Mouse (Mus musculus): Measurements from ENCODE around the gene Tubb2a. TPM values are rescaled to one million over a fixed set of nuclear protein-coding genes. Genes with fewer than 3 reads are reported as not detected.

Gene Tubb2a
- polyA plus RNA-seq, 1 experiment from 2014 or later: 403 TPM

DNA sequence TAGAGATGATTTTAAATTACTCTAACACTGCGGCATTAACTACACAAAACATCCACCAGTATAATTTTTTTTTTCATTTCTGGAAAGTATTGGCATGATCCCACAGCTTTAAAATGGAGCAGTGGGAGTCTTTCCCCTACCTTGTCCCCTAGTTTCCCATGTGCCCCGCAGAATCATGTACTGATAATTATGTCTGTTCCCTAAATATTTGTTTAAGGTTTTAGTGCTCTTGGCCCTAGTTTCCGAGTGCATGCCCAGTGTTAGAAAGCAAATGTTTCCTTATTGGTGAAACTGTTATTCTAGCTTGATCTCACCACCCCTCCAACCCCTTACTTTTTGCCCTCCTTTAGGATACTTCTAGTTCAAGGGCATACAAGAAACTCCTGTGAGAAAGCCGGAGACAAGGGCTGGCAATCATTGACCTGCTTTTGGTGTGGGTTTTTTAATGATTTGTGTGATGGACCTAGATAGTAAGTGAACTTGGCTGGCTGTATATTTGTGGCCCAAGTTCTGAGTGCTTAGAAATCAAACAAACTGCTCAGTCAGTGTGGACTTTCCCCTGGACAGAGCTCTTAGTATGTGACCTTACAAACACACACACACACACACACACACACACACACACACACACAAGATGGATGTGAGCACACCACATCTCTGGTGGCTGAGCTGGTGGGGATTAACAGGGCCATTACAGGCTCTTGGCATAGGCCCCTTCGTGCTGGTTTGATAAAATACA is 32.1 kb downstream of the Tubb2a start:
- no peak overlapping the region for H3K9ac ChIP-seq
- no peak overlapping the region for H3K4me3 ChIP-seq (replicated peaks)
- H3K4me1 ChIP-seq: no peaks in the 10 kb centered on the region; the same call in 1 of the 2 replicates
- peak; percentile 15; the same call in 1 of the 2 replicates for ATAC-seq (ENCODE audit: low FRiP score)
- WGBS: 72% methylated on average over 5 of the region's 5 CpGs
- H3K27ac ChIP-seq: no peak overlapping the region
- peaks cover 9% of the 10 kb centered on the region; the same call in 1 of the 2 replicates for H3K36me3 ChIP-seq (replicated peaks)
- no peak overlapping the region for H3K4me2 ChIP-seq
- H3K9me3 ChIP-seq: no peaks in the 10 kb centered on the region
- no peaks in the 10 kb centered on the region for H3K27me3 ChIP-seq

DNA sequence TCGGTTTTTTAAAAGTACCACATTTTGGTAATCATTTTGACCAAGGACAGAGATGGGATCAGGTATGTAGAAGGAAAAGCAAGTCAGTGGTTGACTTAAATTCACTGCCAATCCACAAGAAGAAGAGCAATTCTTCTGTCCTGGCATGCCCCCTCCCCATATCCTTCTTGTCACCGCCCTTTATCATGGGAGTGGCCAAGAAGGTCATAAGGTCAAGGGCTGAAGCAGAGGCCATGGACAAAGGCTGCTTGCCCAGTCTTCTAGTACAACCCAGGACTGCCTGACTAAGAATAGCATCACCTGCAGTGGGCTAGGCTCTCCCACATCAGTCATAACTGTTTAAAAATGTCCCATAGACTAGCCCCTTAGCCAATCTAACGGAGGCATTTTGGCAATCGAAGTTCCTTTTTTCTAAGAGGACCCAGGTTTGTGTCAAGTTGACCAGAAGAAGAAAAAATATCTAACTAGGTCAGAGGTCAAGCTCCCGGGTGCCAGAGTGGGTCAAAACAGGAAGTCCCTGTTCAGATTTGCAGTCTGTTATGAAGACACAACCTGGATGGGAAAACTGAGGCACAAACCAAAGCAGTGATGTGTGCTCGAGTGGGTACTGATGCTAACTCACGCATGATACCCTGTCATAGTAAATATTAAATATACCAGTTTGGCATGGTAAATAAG is 34.0 kb downstream of the Tubb2a start:
- peaks cover 5% of the 10 kb centered on the region; the same call in 1 of the 2 replicates for H3K36me3 ChIP-seq (replicated peaks)
- H3K4me1 ChIP-seq: peaks cover 3% of the 10 kb centered on the region
- H3K4me2 ChIP-seq: no peak overlapping the region
- H3K27me3 ChIP-seq: no peaks in the 10 kb centered on the region
- H3K9ac ChIP-seq: no peak overlapping the region
- no peaks in the 10 kb centered on the region for H3K9me3 ChIP-seq
- no peak overlapping the region for H3K4me3 ChIP-seq (replicated peaks)
- no peak overlapping the region for H3K27ac ChIP-seq
- 83% methylated on average over 7 of the region's 7 CpGs for WGBS
- no peak for ATAC-seq (ENCODE audit: low FRiP score)

DNA sequence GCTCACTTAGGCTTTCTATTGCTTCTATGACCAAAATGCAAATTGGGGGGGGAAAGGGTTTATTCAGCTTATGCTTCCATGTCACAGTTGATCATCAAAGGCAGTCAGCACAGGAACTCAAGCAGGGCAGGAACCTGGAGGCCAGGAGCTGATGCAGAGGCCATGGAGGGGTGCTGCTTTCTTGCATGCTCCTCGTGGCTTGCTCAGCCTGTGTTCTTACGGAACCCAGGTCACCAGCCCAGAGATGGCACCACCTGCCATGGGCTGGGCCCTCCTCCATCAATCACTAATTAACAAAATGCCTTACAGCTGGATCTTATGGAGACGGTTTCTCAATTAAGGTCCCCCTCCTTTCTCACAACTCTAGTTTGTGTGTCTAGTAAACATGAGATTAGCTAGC is 37.7 kb downstream of the Tubb2a start:
- 88% methylated on average over 3 of the region's 3 CpGs for WGBS
- Histone ChIP-seq H3K4me2 (no peak overlapping the region), H3K9ac (no peak overlapping the region), H3K9me3 (no peaks in the 10 kb centered on the region), H3K4me1 (peaks cover 19% of the 10 kb centered on the region), H3K27ac (no peak overlapping the region), H3K27me3 (no peaks in the 10 kb centered on the region), H3K4me3 (replicated peaks) (no peak overlapping the region), H3K36me3 (replicated peaks) (no peaks in the 10 kb centered on the region)
- no peak for ATAC-seq (ENCODE audit: low FRiP score)

DNA sequence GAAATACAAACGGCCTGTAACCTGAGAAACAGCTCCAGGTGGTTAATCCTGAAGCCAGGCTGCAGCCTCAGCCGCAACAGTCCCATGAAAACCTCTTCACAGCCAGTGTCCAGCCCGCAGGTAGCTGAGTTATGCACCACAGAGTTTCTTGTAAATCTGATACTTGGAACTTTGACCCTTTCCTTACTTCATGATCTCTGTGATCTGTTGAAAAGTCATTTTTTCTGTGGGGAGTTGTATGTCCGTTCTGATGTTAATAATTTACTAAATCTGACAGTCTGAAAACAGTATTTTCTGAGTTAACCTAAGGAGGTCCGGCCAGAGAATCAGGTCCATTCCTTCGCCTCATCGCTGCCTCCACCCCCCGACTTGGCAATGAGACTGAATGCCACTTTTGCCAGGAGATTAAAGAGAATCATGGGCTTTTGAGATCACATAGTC is 38.9 kb downstream of the Tubb2a start:
- H3K9ac ChIP-seq: peak overlapping the region; percentile 36; the same call in 1 of the 2 replicates
- H3K4me3 ChIP-seq (replicated peaks): peak overlapping the region; percentile 13; the same call in 1 of the 2 replicates
- no peaks in the 10 kb centered on the region for H3K27me3 ChIP-seq
- H3K9me3 ChIP-seq: no peaks in the 10 kb centered on the region
- no peak overlapping the region for H3K27ac ChIP-seq
- peaks cover 3% of the 10 kb centered on the region; the same call in 1 of the 2 replicates for H3K36me3 ChIP-seq (replicated peaks)
- peaks cover 19% of the 10 kb centered on the region for H3K4me1 ChIP-seq
- no peak for ATAC-seq (ENCODE audit: low FRiP score)
- 28% methylated on average over 8 of the region's 8 CpGs for WGBS
- peak overlapping the region; percentile 80 for H3K4me2 ChIP-seq

DNA sequence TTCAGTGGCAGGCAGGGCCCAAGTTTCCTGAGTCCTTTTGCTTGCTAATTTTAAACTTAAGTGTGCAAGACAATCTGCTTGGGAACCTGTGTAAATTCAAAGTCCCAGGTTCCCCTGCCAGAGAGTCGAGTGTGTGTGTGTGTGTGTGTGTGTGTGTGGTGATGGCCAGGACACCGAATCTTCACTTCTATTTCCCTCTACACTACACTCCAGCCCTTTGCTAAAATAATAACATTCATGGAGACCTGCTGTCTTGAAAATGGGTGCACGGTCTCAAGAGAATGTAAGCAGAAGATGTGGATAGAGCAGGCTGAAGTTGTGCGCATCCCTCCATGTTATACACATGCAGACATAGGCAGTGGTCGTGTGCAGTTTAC is 39.8 kb downstream of the Tubb2a start:
- H3K9ac ChIP-seq: peak overlapping the region; percentile 80
- H3K36me3 ChIP-seq (replicated peaks): peaks cover 11% of the 10 kb centered on the region; the same call in 1 of the 2 replicates
- peaks cover 19% of the 10 kb centered on the region for H3K4me1 ChIP-seq
- peak; percentile 2; the same call in 1 of the 2 replicates for ATAC-seq (ENCODE audit: low FRiP score)
- H3K4me3 ChIP-seq (replicated peaks): peak overlapping the region; percentile 63
- H3K4me2 ChIP-seq: peak overlapping the region; percentile 80
- no peaks in the 10 kb centered on the region for H3K9me3 ChIP-seq
- 41% methylated on average over 5 of the region's 5 CpGs for WGBS
- H3K27ac ChIP-seq: peak overlapping the region; percentile 84
- H3K27me3 ChIP-seq: no peaks in the 10 kb centered on the region

DNA sequence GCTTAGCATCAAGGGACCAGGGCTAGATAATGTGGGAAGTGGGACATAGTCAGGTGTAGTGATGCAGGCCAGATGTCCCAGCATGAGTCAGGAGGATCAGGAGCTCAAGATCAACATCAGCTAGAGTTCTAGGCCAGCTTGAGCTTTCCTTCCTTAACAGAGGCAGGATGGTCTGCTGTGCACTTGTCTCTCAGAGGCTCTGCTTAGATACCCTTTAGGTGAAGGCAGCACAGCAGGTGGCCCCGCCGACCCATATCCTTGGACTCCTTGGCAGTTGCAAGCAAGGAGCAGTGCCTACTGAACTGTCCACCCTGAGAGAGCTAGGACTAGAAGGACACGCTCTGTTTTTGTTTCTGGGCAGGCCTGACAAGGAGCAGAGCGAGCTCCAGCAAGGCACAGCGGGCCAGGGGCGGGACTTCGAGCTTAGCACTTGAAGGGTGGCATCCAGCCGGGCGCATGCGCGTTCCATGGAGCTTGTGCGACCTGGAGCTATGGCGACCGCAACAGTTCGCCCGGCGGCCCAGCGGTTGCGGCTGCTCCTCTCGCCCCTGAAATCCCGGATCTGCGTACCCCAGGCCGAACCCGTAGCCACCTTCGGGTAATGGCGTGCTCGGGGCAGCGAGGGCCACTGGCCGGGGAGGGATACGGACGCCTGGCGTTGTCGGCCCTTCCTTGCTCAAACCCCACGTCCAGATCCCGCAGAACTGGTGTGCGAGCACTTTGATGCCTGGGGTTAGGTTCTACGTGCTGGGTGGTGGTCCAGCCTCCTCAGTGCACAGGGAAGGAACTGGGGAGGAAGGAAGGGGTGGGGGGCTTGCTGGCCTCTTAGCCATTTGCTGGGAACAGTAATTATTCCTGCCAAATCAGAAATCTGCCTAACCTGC is 40.4 kb downstream of the Tubb2a start, which contains the start of gene Bphl:
Bphl (plus strand) TSS at position 426 of the 884 bp plus-strand sequence.
- peak within 1 kb of the TSS; percentile 80 for H3K4me2 ChIP-seq
- H3K9ac ChIP-seq: peak within 1 kb of the TSS; percentile 80
- peak; percentile 96 for ATAC-seq (ENCODE audit: low FRiP score)
- peak within 1 kb of the TSS; percentile 63 for H3K4me3 ChIP-seq (replicated peaks)
- H3K27me3 ChIP-seq: no peaks in the 10 kb centered on the region
- H3K36me3 ChIP-seq (replicated peaks): peaks cover 12% of the 10 kb centered on the region; the same call in 1 of the 2 replicates
- no peaks in the 10 kb centered on the region for H3K9me3 ChIP-seq
- peaks cover 19% of the 10 kb centered on the region for H3K4me1 ChIP-seq
- under 1% methylated on average over 37 of the region's 37 CpGs for WGBS
- peak within 1 kb of the TSS; percentile 84 for H3K27ac ChIP-seq

GRCm38 (mm10) chr13:34036726-34037125 is 41.1 kb downstream of the Tubb2a start:
- Histone ChIP-seq H3K27ac (no peak overlapping the region), H3K36me3 (replicated peaks) (peaks cover 12% of the 10 kb centered on the region; the same call in 1 of the 2 replicates), H3K4me1 (peaks cover 19% of the 10 kb centered on the region), H3K4me3 (replicated peaks) (no peak overlapping the region), H3K9me3 (no peaks in the 10 kb centered on the region), H3K4me2 (no peak overlapping the region), H3K27me3 (no peaks in the 10 kb centered on the region), H3K9ac (no peak overlapping the region)
- WGBS: 73% methylated on average over 5 of the region's 5 CpGs
- ATAC-seq (ENCODE audit: low FRiP score): no peak

GRCm38 (mm10) chr13:34035424-34035823 is 42.4 kb downstream of the Tubb2a start:
- WGBS: 92% methylated on average over 3 of the region's 3 CpGs
- no peak overlapping the region for H3K27ac ChIP-seq
- H3K27me3 ChIP-seq: no peaks in the 10 kb centered on the region
- no peak overlapping the region for H3K9ac ChIP-seq
- no peak overlapping the region for H3K4me2 ChIP-seq
- no peak for ATAC-seq (ENCODE audit: low FRiP score)
- H3K4me3 ChIP-seq (replicated peaks): no peak overlapping the region
- peaks cover 19% of the 10 kb centered on the region for H3K4me1 ChIP-seq
- H3K36me3 ChIP-seq (replicated peaks): peaks cover 18% of the 10 kb centered on the region; the same call in 1 of the 2 replicates
- H3K9me3 ChIP-seq: no peaks in the 10 kb centered on the region

- H3K9ac ChIP-seq: no peak overlapping the region
- no peak overlapping the region for H3K4me3 ChIP-seq (replicated peaks)
- no peak for ATAC-seq (ENCODE audit: low FRiP score)
- peaks cover 30% of the 10 kb centered on the region for H3K36me3 ChIP-seq (replicated peaks)
- H3K27ac ChIP-seq: no peak overlapping the region
- no peaks in the 10 kb centered on the region for H3K9me3 ChIP-seq
- H3K27me3 ChIP-seq: no peaks in the 10 kb centered on the region
- WGBS: 66% methylated on average over 2 of the region's 2 CpGs
- H3K4me1 ChIP-seq: peaks cover under 1% of the 10 kb centered on the region
- H3K4me2 ChIP-seq: no peak overlapping the region
These were observed 45.8 kb downstream of the Tubb2a start for GRCm38 (mm10) chr13:34032041-34032440.
